Mouse (Mus musculus) neutrophil, adult 65 days (primary cell): ENCODE results near the gene Cacng7. TPM values are rescaled to one million over a fixed set of nuclear protein-coding genes. Genes with fewer than 3 reads are reported as not detected.

Experiments used
- total RNA-seq: library from RNA; stranded (reverse); gene quantifications from 2 replicates; pipeline ENCODE4 v1.2.4, GENCODE M21; 2023

Gene Cacng7
- not detected in 2 replicates for total RNA-seq

DNA sequence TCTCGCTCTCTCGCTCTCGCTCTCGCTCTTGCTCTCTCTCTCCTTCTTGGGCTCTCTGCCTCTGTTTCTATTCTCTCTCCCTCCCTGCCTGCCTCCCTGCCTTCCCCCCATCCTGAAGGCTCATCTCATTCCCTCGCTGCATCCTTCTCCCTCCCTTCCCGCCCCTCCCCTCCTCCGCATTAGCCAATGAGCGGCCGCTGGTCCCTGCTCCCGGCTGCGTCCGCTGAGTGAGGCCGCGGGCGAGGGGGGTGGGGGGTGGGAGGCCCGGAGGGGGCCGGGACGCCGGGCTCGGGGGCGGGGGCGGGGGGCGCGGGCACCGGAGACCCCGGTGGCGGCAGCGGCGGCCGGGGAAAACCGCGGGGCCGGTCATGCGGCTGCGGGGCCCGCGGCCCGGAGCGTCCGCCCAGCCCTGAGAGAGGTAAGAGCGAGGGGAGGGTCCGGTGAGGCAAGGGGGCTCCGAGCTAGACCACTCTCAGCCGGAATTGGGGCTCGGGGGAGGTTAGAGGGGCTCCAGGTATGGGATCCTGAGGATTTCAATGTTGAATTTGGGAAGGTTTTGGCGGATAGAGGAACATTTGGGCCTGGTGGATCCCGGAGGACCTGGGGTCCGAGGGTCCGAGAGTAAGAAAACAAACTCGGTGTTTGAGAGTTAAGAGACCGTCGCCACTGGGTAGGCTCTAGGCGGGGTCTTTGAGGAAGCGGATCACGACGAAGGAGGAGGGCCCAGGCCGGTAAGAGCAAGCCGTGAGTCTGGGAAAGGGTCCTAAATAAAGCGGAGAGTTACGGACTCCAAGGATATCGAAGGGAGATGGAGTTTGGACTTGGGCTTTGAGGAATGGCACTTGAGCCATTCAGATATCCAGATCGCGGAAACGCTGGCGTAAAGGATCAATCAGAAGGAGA lies at the start of gene Cacng7:
Gene Cacng7, plus strand, starts transcription at position 337 of the 903 bp plus-strand sequence.

DNA sequence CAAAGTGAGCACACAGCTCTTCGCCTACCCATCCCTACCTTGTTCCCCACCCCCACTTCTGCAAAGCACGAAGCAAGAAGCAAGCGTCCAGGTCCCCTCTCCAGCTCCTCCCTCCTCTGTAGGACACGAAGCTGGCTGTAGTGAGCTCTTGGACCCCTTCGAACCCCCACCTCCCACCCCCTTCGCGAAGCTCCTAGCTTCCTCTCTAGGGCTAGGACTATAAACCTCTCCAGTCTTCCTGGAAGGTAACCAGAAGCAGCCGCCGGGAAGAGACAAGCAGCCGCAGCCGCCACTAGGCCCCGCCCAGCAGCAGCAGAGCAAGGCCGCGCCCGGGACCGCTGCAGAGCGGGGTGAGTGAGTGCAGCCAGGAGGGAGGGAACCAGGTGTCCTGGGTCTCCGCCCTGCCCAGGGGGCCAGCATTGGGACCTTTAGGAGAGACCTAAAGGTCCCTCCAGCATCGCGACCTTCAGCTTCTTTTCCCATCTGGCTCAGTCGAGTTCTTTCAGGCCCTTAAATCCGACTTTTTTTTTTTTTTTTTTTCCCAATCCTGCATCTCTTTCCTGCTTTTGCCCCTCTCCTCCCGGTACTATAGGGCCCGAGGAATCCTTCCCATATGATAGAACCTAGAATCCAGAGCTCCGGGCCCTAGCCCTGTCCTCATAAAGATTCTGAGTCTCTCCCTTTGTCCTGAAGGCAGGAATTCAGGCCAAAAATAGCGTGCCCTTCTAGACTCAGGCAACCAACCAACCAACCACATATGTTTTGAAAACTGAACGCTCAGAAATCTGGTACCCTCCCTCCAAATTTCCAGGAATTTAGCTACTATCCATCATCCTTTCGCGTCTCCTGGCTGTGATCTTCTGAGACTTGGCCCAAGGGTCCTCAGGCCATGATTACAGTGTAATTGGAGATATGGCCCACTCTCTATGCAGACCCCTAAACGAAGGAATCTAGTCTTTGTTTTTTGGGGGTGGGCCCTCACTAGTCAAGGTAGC lies 43.5 kb upstream of the Cacng7 start, which contains the start of the genes Myadm and Prkcg:
Gene Myadm, plus strand, starts transcription at position 105 of the 995 bp plus-strand sequence.
Gene Prkcg, plus strand, starts transcription at position 204 of the 995 bp plus-strand sequence.

GRCm38 (mm10) chr7:3390413-3391080 lies 57.8 kb downstream of the Cacng7 start, which contains the start of gene Cacng8:
Gene Cacng8, plus strand, starts transcription at chr7:3390683.

Other genes starting within 250 kb of the Cacng7 start
- 0.13 TPM in 1 of 2 replicates, not detected in the other for gene AU018091, start 163.8 kb upstream of the Cacng7 start, total RNA-seq
- 45.4 and 49.1 TPM in 2 replicates for gene Nlrp12, start 83.2 kb upstream of the Cacng7 start, total RNA-seq
- 164 and 175 TPM in 2 replicates for gene Myadm, start 43.9 kb upstream of the Cacng7 start, total RNA-seq
- gene Prkcg, start 43.8 kb upstream of the Cacng7 start, total RNA-seq: 3.4 and 8.3 TPM in 2 replicates
- gene Cacng8, start 57.7 kb downstream of the Cacng7 start, total RNA-seq: not detected in 2 replicates
- not detected in 2 replicates for gene Cacng6, start 91.2 kb downstream of the Cacng7 start, total RNA-seq
- gene Tarm1, start 169.7 kb downstream of the Cacng7 start, total RNA-seq: 52.4 and 54.9 TPM in 2 replicates